Mouse (Mus musculus): ENCODE data around the gene Rbbp4. TPM values are rescaled to one million over a fixed set of nuclear protein-coding genes. Genes with fewer than 3 reads are reported as not detected.

Gene Rbbp4
- 100 to 1,000 TPM; 148 to 152 TPM for total RNA-seq (2023)

GRCm38 (mm10) chr4:129335216-129336074 is at the start of gene Rbbp4, which contains the start of gene Zbtb8os:
Gene Rbbp4, minus strand, starts transcription at chr4:129335370.
Gene Zbtb8os, plus strand, starts transcription at chr4:129335695.

DNA sequence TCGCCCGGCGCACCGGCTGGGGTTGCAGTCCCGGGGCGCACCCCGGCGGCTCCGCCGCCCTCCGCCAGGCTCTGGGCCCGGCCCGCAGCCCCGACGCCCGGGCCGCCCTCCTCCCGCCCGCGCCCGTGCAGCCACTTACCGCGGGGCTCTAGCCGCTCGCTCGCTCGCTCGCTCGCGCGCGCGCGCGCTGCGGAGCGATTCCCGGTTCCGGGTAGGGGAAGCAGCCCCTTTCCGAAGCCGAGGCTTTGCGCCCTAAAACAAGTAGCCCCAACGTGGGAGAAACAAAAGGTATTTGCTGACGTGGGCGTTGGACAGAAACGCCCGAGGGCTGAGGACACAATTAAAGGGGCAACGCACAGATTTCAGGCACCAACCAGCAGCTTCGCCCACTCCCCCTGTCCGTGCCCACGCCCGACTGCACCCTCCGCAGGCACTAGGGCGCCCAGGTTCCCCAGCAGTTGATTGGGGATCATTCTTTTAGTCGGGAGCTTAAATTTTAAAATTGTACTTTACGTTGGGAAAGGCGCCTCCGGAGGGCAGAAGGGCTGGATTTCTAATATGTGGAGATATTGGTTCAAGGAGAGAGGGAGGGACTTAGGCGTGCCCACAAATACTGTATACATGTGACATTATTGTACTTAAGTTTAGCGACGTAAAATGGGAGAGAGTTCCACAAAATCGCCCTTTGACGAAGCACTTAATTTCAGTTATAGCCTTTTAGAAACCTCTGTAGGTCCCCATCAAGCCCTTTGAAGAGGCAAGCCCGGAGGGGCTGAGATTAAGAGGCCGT is 42.6 kb upstream of the Rbbp4 start, which contains the start of gene Zbtb8a:
Gene Zbtb8a (minus strand): TSS at position 516 of the 790 bp plus-strand sequence.

GRCm38 (mm10) chr4:129287472-129287981 is 47.6 kb downstream of the Rbbp4 start, which contains the start of gene Sync:
Gene Sync, plus strand, starts transcription at chr4:129287617.

DNA sequence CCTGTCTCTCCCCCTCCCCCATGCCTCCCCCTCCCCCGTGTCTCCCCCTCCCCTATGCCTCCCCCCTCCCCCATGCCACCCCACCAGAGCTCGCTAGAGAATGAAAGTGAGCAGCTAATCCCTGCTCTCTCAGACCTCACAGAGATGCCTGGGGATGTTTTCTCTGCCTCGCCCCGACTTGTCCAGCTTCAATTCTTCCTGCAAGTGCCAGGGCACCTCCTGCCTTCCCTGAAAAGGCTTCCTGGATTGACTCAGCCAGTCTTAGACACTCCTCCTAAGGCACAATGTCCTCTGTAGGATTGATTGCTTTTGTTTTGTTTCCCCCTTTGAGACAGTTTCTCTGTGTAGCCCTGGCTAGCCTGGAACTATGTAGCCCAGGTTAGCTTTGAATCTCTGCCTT is 74.0 kb downstream of the Rbbp4 start, which contains the start of gene C77080:
Gene C77080 (minus strand): TSS at position 209 of the 400 bp plus-strand sequence.

Other genes with a start within 250 kb of the Rbbp4 start
- gene Tmem54, start 229.8 kb downstream of the Rbbp4 start, total RNA-seq (2023) = not detected
- not detected for gene Hpca, start 213.3 kb downstream of the Rbbp4 start, total RNA-seq (2023)
- not detected for gene Fndc5, start 198.4 kb downstream of the Rbbp4 start, total RNA-seq (2023)
- 10 to 100 TPM; 51.9 to 52.3 TPM for gene S100pbp, start 145.6 kb downstream of the Rbbp4 start, total RNA-seq (2023)
- 10 to 100 TPM; 47.4 to 56.5 TPM for gene Yars, start 145.6 kb downstream of the Rbbp4 start, total RNA-seq (2023)
- under 1 TPM; 0.21 to 0.29 TPM for gene C77080, start 74.0 kb downstream of the Rbbp4 start, total RNA-seq (2023)
- not detected for gene Sync, start 47.8 kb downstream of the Rbbp4 start, total RNA-seq (2023)
- gene Zbtb8os, start 325 bp upstream of the Rbbp4 start, total RNA-seq (2023) = 10 to 100 TPM; 41.3 to 51.8 TPM
- 1 to 10 TPM; 2.3 to 3.3 TPM for gene Zbtb8a, start 42.7 kb upstream of the Rbbp4 start, total RNA-seq (2023)
- not detected for gene Zbtb8b, start 105.5 kb upstream of the Rbbp4 start, total RNA-seq (2023)
- 100 to 1,000 TPM; 105 to 112 TPM for gene Bsdc1, start 126.2 kb upstream of the Rbbp4 start, total RNA-seq (2023)
- gene Tssk3, start 155.7 kb upstream of the Rbbp4 start, total RNA-seq (2023) = not detected
- 1 to 10 TPM in 1 of 2 experiments, not detected in 1; 1.4 TPM for gene Fam229a, start 155.8 kb upstream of the Rbbp4 start, total RNA-seq (2023)
- gene Marcksl1, start 178.2 kb upstream of the Rbbp4 start, total RNA-seq (2023) = 10 to 100 TPM; 73.3 to 75.0 TPM
- gene Hdac1, start 207.3 kb upstream of the Rbbp4 start, total RNA-seq (2023) = 100 to 1,000 TPM; 190 to 192 TPM
- gene Lck, start 238.3 kb upstream of the Rbbp4 start, total RNA-seq (2023) = 10 to 100 TPM; 23.5 to 26.4 TPM
- not detected for gene Fam167b, start 243.2 kb upstream of the Rbbp4 start, total RNA-seq (2023)